ENCODE assay signal across 28 mouse cellular contexts in genomic region chr11:60735191-60735590, GRCm38 (mm10). TPM values are rescaled to one million over a fixed set of nuclear protein-coding genes. Genes with fewer than 3 reads are reported as not detected.
DNase-seq lines count a peak whose midpoint lies in the region; ATAC-seq and TF ChIP-seq lines count a peak whose summit lies in the region.
"Had no signal": no experiment of that assay in that cellular context is flagged by ENCODE, and none has a peak within 500 bp of the region (broad histone marks: within the 10 kb centered on the region; RNA-seq: fewer than 3 reads in every experiment).

No protein-coding gene starts in this region.

- H3K9me3 ChIP-seq in forebrain, postnatal 0 days (ENCODE audit: low read length): no peaks in the 10 kb centered on the region
- H3K9me3 ChIP-seq in forebrain, embryonic 16.5 days (ENCODE audit: control insufficient read depth, low read length): no peaks in the 10 kb centered on the region
- no peaks in the 10 kb centered on the region for H3K9me3 ChIP-seq in intestine, postnatal 0 days (ENCODE audit: control insufficient read depth)
- no peaks in the 10 kb centered on the region for H3K9me3 ChIP-seq in intestine, embryonic 15.5 days
- H3K9me3 ChIP-seq in liver, embryonic 14.5 days (ENCODE audit: control insufficient read depth, low read length): no peaks in the 10 kb centered on the region
- H3K9me3 ChIP-seq: embryonic facial prominence, embryonic 12.5 days; hindbrain, embryonic 13.5 days; limb, embryonic 10.5 days; limb, embryonic 15.5 days; midbrain, embryonic 10.5 days; neural tube, embryonic 12.5 days had no signal

- no peak overlapping the region for H3K27ac ChIP-seq in forebrain, postnatal 0 days (ENCODE audit: low read depth, low read length)
- H3K27ac ChIP-seq in forebrain, embryonic 16.5 days (ENCODE audit: low read length): no peak overlapping the region
- H3K27ac ChIP-seq in intestine, postnatal 0 days (ENCODE audit: low read depth, low read length): no peak overlapping the region
- no peak overlapping the region for H3K27ac ChIP-seq in intestine, embryonic 15.5 days
- H3K27ac ChIP-seq in liver, embryonic 14.5 days: no peak overlapping the region
- H3K27ac ChIP-seq: embryonic facial prominence, embryonic 12.5 days; hindbrain, embryonic 13.5 days; limb, embryonic 10.5 days; limb, embryonic 15.5 days; midbrain, embryonic 10.5 days; neural tube, embryonic 12.5 days had no signal

- peak; percentile 24 for TF ChIP-seq CTCF in forebrain, postnatal 0 days (IDR thresholded peaks at IDR 0.05; ENCODE audit: low read depth)
- peak; percentile 33 for TF ChIP-seq CTCF in intestine, postnatal 0 days (IDR thresholded peaks at IDR 0.05; ENCODE audit: low read depth)
- TF ChIP-seq CTCF in liver, embryonic 14.5 days (IDR thresholded peaks at IDR 0.05; ENCODE audit: low read depth): peak; percentile 26; the same call in 1 of the 2 replicates

- no peak for DNase-seq in forebrain, postnatal 0 days
- DNase-seq in liver, embryonic 14.5 days (ENCODE audit: low read depth in 3 of 3, low spot score in 3 of 3): no peak
- DNase-seq in liver (no peak), 416B (ENCODE audit: low read depth) (peak; percentile 29)
- DNase-seq in ovary, postnatal 10 days (ENCODE audit: low spot score): no peak
- DNase-seq: adrenal gland, postnatal 14 days; cerebellum, adult 11 months; cerebellum, adult 9-10 months; embryo, embryonic 11 days; heart, postnatal 4 days; kidney, adult 9 months; kidney, postnatal 25 days; lung, postnatal 14 days; right cerebral cortex, postnatal 4 days had no signal

- ATAC-seq in forebrain, postnatal 0 days: no peak
- ATAC-seq in forebrain, embryonic 16.5 days: no peak
- no peak for ATAC-seq in intestine, postnatal 0 days
- no peak for ATAC-seq in intestine, embryonic 15.5 days
- ATAC-seq in liver, embryonic 14.5 days (ENCODE audit: insufficient read depth): no peak
- ATAC-seq: forebrain, embryonic 14.5 days; inflammation-experienced regulatory T-cells, adult 6 months; midbrain, embryonic 16.5 days had no signal

- H3K4me2 ChIP-seq in forebrain, postnatal 0 days (ENCODE audit: low read depth): no peak overlapping the region
- no peak overlapping the region for H3K4me2 ChIP-seq in forebrain, embryonic 16.5 days (ENCODE audit: low read length)
- no peak overlapping the region for H3K4me2 ChIP-seq in intestine, postnatal 0 days (replicated peaks; ENCODE audit: low read depth)
- H3K4me2 ChIP-seq in intestine, embryonic 15.5 days (replicated peaks): no peak overlapping the region
- no peak overlapping the region for H3K4me2 ChIP-seq in liver, embryonic 14.5 days (ENCODE audit: low read depth)
- H3K4me2 ChIP-seq: embryonic facial prominence, embryonic 12.5 days; heart, embryonic 11.5 days; hindbrain, embryonic 13.5 days; limb, embryonic 15.5 days; neural tube, embryonic 12.5 days had no signal

- H3K9ac ChIP-seq in forebrain, postnatal 0 days: no peak overlapping the region
- H3K9ac ChIP-seq in forebrain, embryonic 16.5 days (replicated peaks; ENCODE audit: low read depth, low read length): no peak overlapping the region
- no peak overlapping the region for H3K9ac ChIP-seq in intestine, postnatal 0 days (ENCODE audit: low read depth, low read length)
- no peak overlapping the region for H3K9ac ChIP-seq in intestine, embryonic 15.5 days
- no peak overlapping the region for H3K9ac ChIP-seq in liver, embryonic 14.5 days (replicated peaks)
- H3K9ac ChIP-seq: embryonic facial prominence, embryonic 12.5 days; hindbrain, embryonic 13.5 days; limb, embryonic 15.5 days; neural tube, embryonic 12.5 days had no signal

- no peaks in the 10 kb centered on the region for H3K4me1 ChIP-seq in forebrain, postnatal 0 days (ENCODE audit: insufficient read depth)
- no peaks in the 10 kb centered on the region for H3K4me1 ChIP-seq in forebrain, embryonic 16.5 days (replicated peaks; ENCODE audit: control insufficient read depth, insufficient read depth, low read length)
- H3K4me1 ChIP-seq in intestine, postnatal 0 days (replicated peaks; ENCODE audit: control insufficient read depth, insufficient read depth, low read length): no peaks in the 10 kb centered on the region
- H3K4me1 ChIP-seq in intestine, embryonic 15.5 days (replicated peaks): no peaks in the 10 kb centered on the region
- H3K4me1 ChIP-seq in liver, embryonic 14.5 days (replicated peaks; ENCODE audit: control insufficient read depth in 2 of 2, insufficient read depth in 2 of 2, low read length in 1 of 2): peaks cover 4 to 9% of the 10 kb centered on the region in 2 experiments; a peak in 3 of 4 replicates
- H3K4me1 ChIP-seq: embryonic facial prominence, embryonic 12.5 days; hindbrain, embryonic 13.5 days; limb, embryonic 10.5 days; limb, embryonic 15.5 days; midbrain, embryonic 10.5 days; neural tube, embryonic 12.5 days had no signal

- WGBS in forebrain, postnatal 0 days: 72% methylated on average over 5 of the region's 5 CpGs
- WGBS in forebrain, embryonic 16.5 days: 74% methylated on average over 5 of the region's 5 CpGs
- WGBS in intestine, postnatal 0 days: 79% methylated on average over 5 of the region's 5 CpGs
- 67% methylated on average over 5 of the region's 5 CpGs for WGBS in intestine, embryonic 15.5 days
- WGBS in liver, embryonic 14.5 days (ENCODE audit: insufficient replicate concordance): 67% methylated on average over 5 of the region's 5 CpGs

- H3K4me3 ChIP-seq in forebrain, postnatal 0 days (ENCODE audit: low read depth, low read length): no peak overlapping the region
- no peak overlapping the region for H3K4me3 ChIP-seq in forebrain, embryonic 16.5 days (replicated peaks; ENCODE audit: low read length)
- H3K4me3 ChIP-seq in intestine, postnatal 0 days (ENCODE audit: low read depth, low read length): no peak overlapping the region
- H3K4me3 ChIP-seq in intestine, embryonic 15.5 days (replicated peaks): no peak overlapping the region
- H3K4me3 ChIP-seq in liver, embryonic 14.5 days (ENCODE audit: insufficient read depth in 1 of 2, low read depth in 2 of 2, low read length in 2 of 2): no peak overlapping the region
- H3K4me3 ChIP-seq: embryonic facial prominence, embryonic 12.5 days; hindbrain, embryonic 13.5 days; limb, embryonic 10.5 days; limb, embryonic 15.5 days; midbrain, embryonic 10.5 days; myocyte; neural tube, embryonic 12.5 days had no signal

- peaks cover 55% of the 10 kb centered on the region for H3K36me3 ChIP-seq in forebrain, postnatal 0 days (ENCODE audit: insufficient read depth)
- peaks cover 9% of the 10 kb centered on the region for H3K36me3 ChIP-seq in forebrain, embryonic 16.5 days (ENCODE audit: control insufficient read depth, insufficient read depth)
- H3K36me3 ChIP-seq in intestine, postnatal 0 days (ENCODE audit: control insufficient read depth, insufficient read depth): peaks cover 13% of the 10 kb centered on the region; the same call in 1 of the 2 replicates
- peaks cover 14% of the 10 kb centered on the region; the same call in 1 of the 2 replicates for H3K36me3 ChIP-seq in intestine, embryonic 15.5 days
- H3K36me3 ChIP-seq in liver, embryonic 14.5 days (replicated peaks; ENCODE audit: control insufficient read depth, insufficient read depth, low read depth): no peaks in the 10 kb centered on the region

- no peaks in the 10 kb centered on the region for H3K27me3 ChIP-seq in forebrain, postnatal 0 days (ENCODE audit: insufficient read depth, low read length)
- no peaks in the 10 kb centered on the region for H3K27me3 ChIP-seq in forebrain, embryonic 16.5 days (replicated peaks; ENCODE audit: control insufficient read depth, insufficient read depth, low read length)
- no peaks in the 10 kb centered on the region for H3K27me3 ChIP-seq in intestine, postnatal 0 days (replicated peaks; ENCODE audit: control insufficient read depth, insufficient read depth, low read length)
- H3K27me3 ChIP-seq in intestine, embryonic 15.5 days (replicated peaks): no peaks in the 10 kb centered on the region
- H3K27me3 ChIP-seq in liver, embryonic 14.5 days (ENCODE audit: control insufficient read depth, insufficient read depth, low read length): no peaks in the 10 kb centered on the region
- H3K27me3 ChIP-seq: embryonic facial prominence, embryonic 12.5 days; hindbrain, embryonic 13.5 days; limb, embryonic 15.5 days; neural tube, embryonic 12.5 days had no signal

- no peak for TF ChIP-seq EP300 in liver, embryonic 14.5 days (IDR thresholded peaks at IDR 0.05; ENCODE audit: low read depth)

RNA-seq across cellular contexts. Expression of gene Mief2, which starts 7.0 kb away (rescaled TPM):
- total RNA-seq in forebrain, postnatal 0 days (2014; rRNA removed): 35.7 and 40.4 TPM in 2 replicates
- polyA plus RNA-seq in forebrain, postnatal 0 days (2015; fragmentation: Nextera tagmentation; extraction: Ambion mirVana): 25.4 and 26.5 TPM in 2 replicates
- polyA plus RNA-seq in forebrain, embryonic 16.5 days (2015; fragmentation: Nextera tagmentation; extraction: Ambion mirVana): 25.5 and 25.7 TPM in 2 replicates
- polyA plus RNA-seq in intestine, postnatal 0 days (2015; fragmentation: Nextera tagmentation; extraction: Ambion mirVana): 7.3 and 8.3 TPM in 2 replicates
- 9.3 and 9.4 TPM in 2 replicates for polyA plus RNA-seq in intestine, embryonic 15.5 days (2015; fragmentation: Nextera tagmentation; extraction: Ambion mirVana)
- polyA plus RNA-seq in liver, embryonic 14.5 days (2012; rRNA removed): 1.8 and 2.0 TPM in 2 replicates
- polyA plus RNA-seq in liver, embryonic 14.5 days (2014; fragmentation: Nextera tagmentation; extraction: Ambion mirVana): 1.8 and 2.5 TPM in 2 replicates

RNA-seq across cellular contexts. Expression of gene Flii, which starts 8.1 kb away (rescaled TPM):
- total RNA-seq in forebrain, postnatal 0 days (2014; rRNA removed): 80.7 and 104 TPM in 2 replicates
- 31.7 and 37.4 TPM in 2 replicates for polyA plus RNA-seq in forebrain, postnatal 0 days (2015; fragmentation: Nextera tagmentation; extraction: Ambion mirVana)
- 82.9 and 85.7 TPM in 2 replicates for polyA plus RNA-seq in forebrain, embryonic 16.5 days (2015; fragmentation: Nextera tagmentation; extraction: Ambion mirVana)
- polyA plus RNA-seq in intestine, postnatal 0 days (2015; fragmentation: Nextera tagmentation; extraction: Ambion mirVana): 47.4 and 48.9 TPM in 2 replicates
- 74.8 and 86.2 TPM in 2 replicates for polyA plus RNA-seq in intestine, embryonic 15.5 days (2015; fragmentation: Nextera tagmentation; extraction: Ambion mirVana)
- 19.4 and 35.3 TPM in 2 replicates for polyA plus RNA-seq in liver, embryonic 14.5 days (2012; rRNA removed)
- polyA plus RNA-seq in liver, embryonic 14.5 days (2014; fragmentation: Nextera tagmentation; extraction: Ambion mirVana): 22.5 and 25.7 TPM in 2 replicates

RNA-seq across cellular contexts. Expression of gene Llgl1, which starts 35.7 kb away (rescaled TPM):
- 27.8 and 32.2 TPM in 2 replicates for total RNA-seq in forebrain, postnatal 0 days (2014; rRNA removed)
- polyA plus RNA-seq in forebrain, postnatal 0 days (2015; fragmentation: Nextera tagmentation; extraction: Ambion mirVana): 25.3 and 30.1 TPM in 2 replicates
- polyA plus RNA-seq in forebrain, embryonic 16.5 days (2015; fragmentation: Nextera tagmentation; extraction: Ambion mirVana): 78.7 and 86.9 TPM in 2 replicates
- 8.6 and 9.1 TPM in 2 replicates for polyA plus RNA-seq in intestine, postnatal 0 days (2015; fragmentation: Nextera tagmentation; extraction: Ambion mirVana)
- 32.6 and 34.3 TPM in 2 replicates for polyA plus RNA-seq in intestine, embryonic 15.5 days (2015; fragmentation: Nextera tagmentation; extraction: Ambion mirVana)
- 12.4 and 13.2 TPM in 2 replicates for polyA plus RNA-seq in liver, embryonic 14.5 days (2012; rRNA removed)
- polyA plus RNA-seq in liver, embryonic 14.5 days (2014; fragmentation: Nextera tagmentation; extraction: Ambion mirVana): 8.5 and 11.0 TPM in 2 replicates

RNA-seq across cellular contexts. Expression of gene Top3a, which starts 42.0 kb away (rescaled TPM):
- 9.2 and 11.5 TPM in 2 replicates for total RNA-seq in forebrain, postnatal 0 days (2014; rRNA removed)
- polyA plus RNA-seq in forebrain, postnatal 0 days (2015; fragmentation: Nextera tagmentation; extraction: Ambion mirVana): 2.8 and 3.9 TPM in 2 replicates
- 11.5 and 12.2 TPM in 2 replicates for polyA plus RNA-seq in forebrain, embryonic 16.5 days (2015; fragmentation: Nextera tagmentation; extraction: Ambion mirVana)
- polyA plus RNA-seq in intestine, postnatal 0 days (2015; fragmentation: Nextera tagmentation; extraction: Ambion mirVana): 3.2 and 3.7 TPM in 2 replicates
- polyA plus RNA-seq in intestine, embryonic 15.5 days (2015; fragmentation: Nextera tagmentation; extraction: Ambion mirVana): 12.1 and 13.0 TPM in 2 replicates
- polyA plus RNA-seq in liver, embryonic 14.5 days (2012; rRNA removed): 3.7 and 4.4 TPM in 2 replicates
- 5.0 and 5.6 TPM in 2 replicates for polyA plus RNA-seq in liver, embryonic 14.5 days (2014; fragmentation: Nextera tagmentation; extraction: Ambion mirVana)

RNA-seq across cellular contexts. Expression of gene Smcr8, which starts 42.1 kb away (rescaled TPM):
- total RNA-seq in forebrain, postnatal 0 days (2014; rRNA removed): 11.4 and 15.4 TPM in 2 replicates
- polyA plus RNA-seq in forebrain, postnatal 0 days (2015; fragmentation: Nextera tagmentation; extraction: Ambion mirVana): 2.6 and 3.2 TPM in 2 replicates
- 7.0 and 7.8 TPM in 2 replicates for polyA plus RNA-seq in forebrain, embryonic 16.5 days (2015; fragmentation: Nextera tagmentation; extraction: Ambion mirVana)
- polyA plus RNA-seq in intestine, postnatal 0 days (2015; fragmentation: Nextera tagmentation; extraction: Ambion mirVana): 4.0 and 4.4 TPM in 2 replicates
- 6.5 and 6.6 TPM in 2 replicates for polyA plus RNA-seq in intestine, embryonic 15.5 days (2015; fragmentation: Nextera tagmentation; extraction: Ambion mirVana)
- 3.3 and 4.2 TPM in 2 replicates for polyA plus RNA-seq in liver, embryonic 14.5 days (2012; rRNA removed)
- polyA plus RNA-seq in liver, embryonic 14.5 days (2014; fragmentation: Nextera tagmentation; extraction: Ambion mirVana): 3.0 and 3.6 TPM in 2 replicates
